Mouse (Mus musculus): ENCODE data around the gene Doc2g.

Gene Doc2g

DNA sequence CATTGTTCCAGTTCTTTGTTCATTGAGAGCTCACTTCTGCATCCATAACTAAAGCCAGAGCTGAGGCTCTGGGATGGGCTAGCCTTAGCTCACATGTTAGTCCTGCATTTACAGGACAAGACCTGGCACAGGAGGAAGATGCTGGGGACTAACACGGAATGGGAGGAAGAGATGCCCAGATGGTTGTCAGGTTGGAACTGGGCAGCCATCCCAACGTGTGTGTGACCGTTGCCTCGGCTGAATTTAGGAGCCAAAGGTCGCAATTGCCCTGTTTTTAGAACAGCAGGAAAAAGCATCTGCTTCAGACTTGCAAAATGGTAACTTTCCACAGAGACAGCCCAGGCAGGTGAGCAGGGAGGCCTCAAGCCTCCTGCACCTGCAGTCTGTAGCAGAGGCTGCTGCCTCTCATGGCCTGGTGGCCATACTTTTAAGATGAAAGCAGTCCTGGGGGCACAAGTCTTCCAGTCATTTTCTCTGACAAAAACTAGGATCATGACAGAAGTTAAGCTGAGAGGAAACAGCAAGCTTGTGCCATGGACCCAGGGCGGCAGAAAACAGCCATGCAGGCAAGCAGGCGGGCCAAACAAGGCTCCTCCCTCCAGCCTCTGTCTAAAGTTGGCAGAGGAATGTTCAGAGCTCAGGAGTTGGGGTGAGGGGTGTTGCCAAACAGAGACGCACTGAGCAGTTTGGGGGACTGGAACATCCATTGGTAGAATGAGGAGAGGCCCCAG, 52.3 kb downstream of the Doc2g start:
- DNase-seq = peak; percentile 76

DNA sequence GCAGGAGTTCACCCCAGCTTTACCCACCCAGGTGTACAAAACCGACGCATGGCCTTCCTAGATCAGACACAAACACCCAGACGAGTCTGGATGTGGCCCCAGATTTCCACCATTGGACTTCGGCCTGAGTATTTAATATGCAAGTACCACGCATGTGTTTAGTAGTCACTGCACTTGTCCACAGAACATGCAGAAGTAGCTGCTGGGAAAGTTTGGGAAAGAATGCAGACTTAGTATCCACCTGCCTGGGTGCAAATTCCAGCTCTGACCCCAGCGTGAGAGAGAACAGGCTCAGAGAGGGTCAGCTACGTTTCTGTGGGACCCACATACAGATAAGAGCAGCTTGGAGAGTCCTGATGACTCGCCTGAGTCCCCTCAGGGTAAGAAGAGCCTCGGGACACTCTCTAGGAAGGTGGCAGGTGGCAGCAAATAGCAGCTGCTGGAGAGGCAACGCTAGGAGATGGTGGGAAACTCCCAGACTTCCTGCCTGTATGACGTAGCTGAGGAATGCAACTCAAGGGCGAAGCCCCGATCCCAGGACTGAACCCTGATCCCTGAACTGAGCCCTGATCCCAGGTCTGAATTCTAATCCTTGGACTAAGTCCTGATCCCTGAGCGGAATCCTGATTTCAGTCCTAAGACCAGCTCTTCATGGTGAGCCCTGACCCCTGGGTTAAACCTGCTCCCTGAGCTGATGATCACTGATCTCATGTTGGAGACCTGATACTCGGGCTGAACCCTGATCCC, 53.0 kb downstream of the Doc2g start:
- peak; percentile 57 for DNase-seq

All from kidney, adult 11 months (tissue).